Mouse (Mus musculus): ENCODE results near the gene Lman2. TPM values are rescaled to one million over a fixed set of nuclear protein-coding genes. Genes with fewer than 3 reads are reported as not detected.

Gene Lman2
- polyA plus RNA-seq, 1 experiment = 2.9 TPM

- H3K27me3 ChIP-seq (ENCODE audit: control insufficient read depth) = peaks cover 63% of the 10 kb centered on the region
- H3K4me3 ChIP-seq (replicated peaks) = no peak overlapping the region
- no peaks in the 10 kb centered on the region for H3K9me3 ChIP-seq (ENCODE audit: control insufficient read depth, low read length)
- no peaks in the 10 kb centered on the region for H3K36me3 ChIP-seq (ENCODE audit: control insufficient read depth)
- H3K4me1 ChIP-seq (ENCODE audit: control insufficient read depth) = no peaks in the 10 kb centered on the region
- no peak for TF ChIP-seq GATA1 (IDR thresholded peaks at IDR 0.05; ENCODE audit: low read length)
- TF ChIP-seq TAL1 (IDR thresholded peaks at IDR 0.05; ENCODE audit: low read length) = no peak
Observed at GRCm38 (mm10) chr13:55400039-55400346, 37.4 kb upstream of the Lman2 start.

DNA sequence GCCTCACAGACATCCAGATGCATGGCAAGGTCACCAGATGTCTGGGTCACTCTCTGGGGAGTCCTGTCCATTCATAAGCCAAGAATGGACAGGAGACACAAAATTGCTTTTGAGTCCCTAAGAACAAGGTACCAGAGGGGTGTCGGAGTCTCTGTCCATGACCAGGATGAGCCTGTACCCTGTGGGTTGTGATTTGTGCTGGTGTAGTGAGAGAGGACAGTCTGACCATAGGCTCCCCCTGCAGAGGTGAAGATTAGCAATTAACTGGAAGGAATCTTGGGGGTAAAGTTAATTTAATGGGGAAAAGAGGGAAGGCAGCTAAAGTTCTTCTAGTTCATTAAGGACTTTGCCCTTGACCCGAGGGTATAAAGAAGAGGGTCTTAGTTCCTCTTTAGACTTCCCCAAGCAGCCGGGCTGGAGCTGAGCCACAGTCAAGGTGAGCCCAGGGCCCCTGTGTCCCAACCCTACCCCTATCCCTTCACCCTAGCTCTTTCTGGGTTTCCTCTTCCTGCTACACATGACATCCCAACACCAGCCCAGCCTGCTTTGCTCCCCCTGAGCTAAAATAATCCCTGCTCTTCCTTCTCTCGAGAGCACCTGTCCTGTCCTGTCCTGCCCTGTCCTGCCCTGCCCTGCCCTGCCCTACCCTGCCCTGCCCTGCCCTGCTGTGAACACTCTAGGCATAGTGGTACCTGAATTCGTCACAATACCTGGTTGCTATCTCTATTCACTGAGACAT is 36.9 kb upstream of the Lman2 start:
- Histone ChIP-seq H3K9me3 (ENCODE audit: control insufficient read depth, low read length) (no peaks in the 10 kb centered on the region), H3K4me1 (ENCODE audit: control insufficient read depth) (no peaks in the 10 kb centered on the region), H3K36me3 (ENCODE audit: control insufficient read depth) (no peaks in the 10 kb centered on the region), H3K4me3 (replicated peaks) (no peak overlapping the region), H3K27me3 (ENCODE audit: control insufficient read depth) (peaks cover 62% of the 10 kb centered on the region)
- no peak for TF ChIP-seq TAL1 (IDR thresholded peaks at IDR 0.05; ENCODE audit: low read length)
- TF ChIP-seq GATA1 (IDR thresholded peaks at IDR 0.05; ENCODE audit: low read length) = no peak

- peaks cover 48% of the 10 kb centered on the region for H3K27me3 ChIP-seq (ENCODE audit: control insufficient read depth)
- TF ChIP-seq TAL1 (IDR thresholded peaks at IDR 0.05; ENCODE audit: low read length) (no peak), GATA1 (IDR thresholded peaks at IDR 0.05; ENCODE audit: low read length) (no peak)
- H3K36me3 ChIP-seq (ENCODE audit: control insufficient read depth) = no peaks in the 10 kb centered on the region
Observed at GRCm38 (mm10) chr13:55398088-55398487, 35.5 kb upstream of the Lman2 start, which contains the start of gene Slc34a1. Gene Slc34a1 (plus strand): TSS chr13:55398187.

DNA sequence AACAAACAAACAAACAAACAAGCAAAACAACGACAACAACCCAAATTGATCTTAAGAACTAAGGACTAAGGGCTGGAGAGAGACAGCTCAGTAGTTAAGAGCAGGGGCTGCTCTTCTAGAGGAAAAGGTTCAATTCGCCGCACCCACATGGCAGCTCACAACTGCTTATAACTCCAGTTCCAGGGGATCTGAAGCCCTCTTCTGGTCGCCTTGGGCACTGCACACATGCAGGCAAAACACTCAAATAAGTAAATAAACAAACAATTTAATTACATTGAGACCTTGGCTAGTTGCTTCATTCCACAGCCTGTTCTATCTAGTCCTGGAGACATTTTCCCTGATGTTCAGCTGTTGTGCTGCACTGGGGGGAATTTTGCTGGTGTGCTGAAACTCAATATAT is 30.4 kb upstream of the Lman2 start:
- no peaks in the 10 kb centered on the region; the same call in 1 of the 2 replicates for H3K4me1 ChIP-seq (ENCODE audit: control insufficient read depth)
- no peak overlapping the region for H3K4me3 ChIP-seq (replicated peaks)
- H3K36me3 ChIP-seq (ENCODE audit: control insufficient read depth) = no peaks in the 10 kb centered on the region
- peaks cover 8% of the 10 kb centered on the region for H3K27me3 ChIP-seq (ENCODE audit: control insufficient read depth)
- peaks cover 4% of the 10 kb centered on the region; the same call in 1 of the 2 replicates for H3K9me3 ChIP-seq (ENCODE audit: control insufficient read depth, low read length)
- TF ChIP-seq GATA1 (IDR thresholded peaks at IDR 0.05; ENCODE audit: low read length) (no peak), TAL1 (IDR thresholded peaks at IDR 0.05; ENCODE audit: low read length) (no peak)

More at GRCm38 (mm10) chr13:55398088-55398487, 35.5 kb upstream of the Lman2 start, which contains the start of gene Slc34a1:
- Histone ChIP-seq H3K4me1 (ENCODE audit: control insufficient read depth) (no peaks in the 10 kb centered on the region; the same call in 1 of the 2 replicates), H3K9me3 (ENCODE audit: control insufficient read depth, low read length) (no peaks in the 10 kb centered on the region), H3K4me3 (replicated peaks) (no peak within 1 kb of the TSS)

- H3K36me3 ChIP-seq (ENCODE audit: control insufficient read depth) = no peaks in the 10 kb centered on the region
- peaks cover 4% of the 10 kb centered on the region; the same call in 1 of the 2 replicates for H3K9me3 ChIP-seq (ENCODE audit: control insufficient read depth, low read length)
- peaks cover 5% of the 10 kb centered on the region for H3K27me3 ChIP-seq (ENCODE audit: control insufficient read depth)
- H3K4me1 ChIP-seq (ENCODE audit: control insufficient read depth) = no peaks in the 10 kb centered on the region; the same call in 1 of the 2 replicates
- no peak for TF ChIP-seq GATA1 (IDR thresholded peaks at IDR 0.05; ENCODE audit: low read length)
- TF ChIP-seq TAL1 (IDR thresholded peaks at IDR 0.05; ENCODE audit: low read length) = no peak
- H3K4me3 ChIP-seq (replicated peaks) = no peak overlapping the region
Observed at GRCm38 (mm10) chr13:55391626-55392029, 29.0 kb upstream of the Lman2 start.

DNA sequence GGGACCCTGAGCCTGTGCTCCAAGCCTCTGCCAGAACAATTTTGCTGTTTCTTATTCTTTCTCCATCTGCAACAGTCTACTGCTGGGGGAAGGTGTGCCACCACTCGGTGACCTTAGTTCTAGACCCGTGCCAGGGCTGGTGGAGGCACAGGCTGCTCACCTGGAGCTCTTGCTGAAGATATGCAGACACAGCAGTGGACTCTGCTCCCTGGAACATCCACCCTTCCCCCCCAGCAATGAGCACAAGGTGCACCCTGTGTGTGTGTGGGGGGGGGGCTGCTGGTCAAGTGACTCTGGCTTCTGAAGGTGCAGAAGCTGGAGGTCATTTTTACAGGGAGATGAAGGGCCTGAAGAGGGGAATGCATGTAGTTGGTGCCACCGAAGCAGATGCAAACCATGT is 28.1 kb upstream of the Lman2 start:
- Histone ChIP-seq H3K4me3 (replicated peaks) (no peak overlapping the region), H3K27me3 (ENCODE audit: control insufficient read depth) (peaks cover 3% of the 10 kb centered on the region), H3K9me3 (ENCODE audit: control insufficient read depth, low read length) (peaks cover 4% of the 10 kb centered on the region; the same call in 1 of the 2 replicates), H3K36me3 (ENCODE audit: control insufficient read depth) (no peaks in the 10 kb centered on the region), H3K4me1 (ENCODE audit: control insufficient read depth) (no peaks in the 10 kb centered on the region; the same call in 1 of the 2 replicates)
- TF ChIP-seq GATA1 (IDR thresholded peaks at IDR 0.05; ENCODE audit: low read length) (no peak), TAL1 (IDR thresholded peaks at IDR 0.05; ENCODE audit: low read length) (no peak)

DNA sequence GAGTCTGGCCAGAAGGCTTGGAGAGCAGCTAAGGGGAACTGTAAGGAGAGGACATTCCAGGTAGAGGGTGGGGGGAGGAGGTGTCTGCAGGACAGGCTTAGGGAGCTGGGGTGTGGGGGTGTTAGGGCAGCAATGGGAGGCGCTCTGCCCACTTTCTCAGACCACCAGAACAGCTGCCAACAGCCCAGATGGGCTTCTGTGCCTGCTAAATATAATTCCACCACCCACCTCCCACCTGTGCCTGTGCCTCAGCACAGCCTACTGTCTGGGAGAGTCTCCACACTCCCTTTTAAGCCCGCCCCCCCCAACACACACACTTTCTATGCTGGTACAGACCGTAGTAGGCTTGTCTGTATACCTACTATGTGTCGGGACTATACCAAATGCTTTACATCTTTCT is 19.2 kb upstream of the Lman2 start:
- TF ChIP-seq GATA1 (IDR thresholded peaks at IDR 0.05; ENCODE audit: low read length) = no peak
- no peak for TF ChIP-seq TAL1 (IDR thresholded peaks at IDR 0.05; ENCODE audit: low read length)
- Histone ChIP-seq H3K27me3 (ENCODE audit: control insufficient read depth) (peaks cover 9% of the 10 kb centered on the region), H3K36me3 (ENCODE audit: control insufficient read depth) (no peaks in the 10 kb centered on the region)

DNA sequence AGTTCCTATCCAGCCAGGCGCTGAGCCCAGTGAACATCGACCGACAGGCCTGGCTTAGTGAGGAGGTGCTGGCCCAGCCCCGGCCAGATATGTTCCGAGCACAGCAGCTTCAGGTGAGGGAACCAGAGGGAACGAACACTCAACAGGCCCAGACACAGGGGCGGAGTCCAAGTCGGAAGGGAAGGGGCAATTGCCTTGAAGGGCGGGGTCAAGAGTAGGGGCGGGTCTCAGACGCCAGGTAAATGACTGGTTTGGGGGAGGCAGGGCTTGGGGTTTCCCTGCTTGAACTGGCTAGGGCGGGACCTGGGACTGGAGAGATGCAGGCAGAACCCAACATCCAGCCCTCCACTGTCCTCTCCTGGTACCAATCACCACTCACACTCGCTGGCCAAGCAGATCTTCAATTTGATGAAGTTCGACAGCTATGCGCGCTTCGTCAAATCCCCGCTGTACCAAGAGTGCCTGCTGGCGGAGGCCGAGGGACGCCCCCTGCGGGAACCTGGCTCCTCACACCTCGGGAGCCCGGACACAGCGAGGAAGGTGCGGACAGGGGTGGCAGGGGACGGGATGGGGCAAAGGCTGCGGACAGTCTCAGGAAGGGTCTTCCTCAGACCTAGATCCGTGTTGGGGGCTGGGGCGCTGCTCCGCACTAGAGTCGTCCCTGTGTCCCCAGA is 16.5 kb upstream of the Lman2 start:
- Histone ChIP-seq H3K4me3 (replicated peaks) (no peak overlapping the region), H3K36me3 (ENCODE audit: control insufficient read depth) (no peaks in the 10 kb centered on the region)

More for the DNA sequence above, 19.2 kb upstream of the Lman2 start:
- H3K9me3 ChIP-seq (ENCODE audit: control insufficient read depth, low read length) = no peaks in the 10 kb centered on the region
- H3K4me1 ChIP-seq (ENCODE audit: control insufficient read depth) = no peaks in the 10 kb centered on the region
- H3K4me3 ChIP-seq (replicated peaks) = no peak overlapping the region

GRCm38 (mm10) chr13:55375877-55376276 is 13.3 kb upstream of the Lman2 start:
- Histone ChIP-seq H3K9me3 (ENCODE audit: control insufficient read depth, low read length) (no peaks in the 10 kb centered on the region), H3K36me3 (ENCODE audit: control insufficient read depth) (no peaks in the 10 kb centered on the region), H3K4me3 (replicated peaks) (no peak overlapping the region), H3K27me3 (ENCODE audit: control insufficient read depth) (peaks cover 42% of the 10 kb centered on the region), H3K4me1 (ENCODE audit: control insufficient read depth) (peaks cover 6% of the 10 kb centered on the region)
- no peak for TF ChIP-seq GATA1 (IDR thresholded peaks at IDR 0.05; ENCODE audit: low read length)
- TF ChIP-seq TAL1 (IDR thresholded peaks at IDR 0.05; ENCODE audit: low read length) = no peak

More for the DNA sequence above, 16.5 kb upstream of the Lman2 start:
- no peak for TF ChIP-seq TAL1 (IDR thresholded peaks at IDR 0.05; ENCODE audit: low read length)
- no peak for TF ChIP-seq GATA1 (IDR thresholded peaks at IDR 0.05; ENCODE audit: low read length)
- no peaks in the 10 kb centered on the region for H3K4me1 ChIP-seq (ENCODE audit: control insufficient read depth)
- no peaks in the 10 kb centered on the region for H3K9me3 ChIP-seq (ENCODE audit: control insufficient read depth, low read length)
- H3K27me3 ChIP-seq (ENCODE audit: control insufficient read depth) = peaks cover 19% of the 10 kb centered on the region

Data from erythroblast, embryonic 14.5 days (primary cell).